Mouse (Mus musculus): ENCODE measurements around the gene Emb. TPM values are rescaled to one million over a fixed set of nuclear protein-coding genes. Genes with fewer than 3 reads are reported as not detected.
A peak's percentile ranks its signal among the peaks of the same experiment; 100 is the strongest.
"Not testable (repeated sequence)": the region's sequence is repeated elsewhere in the genome, so short reads cannot be mapped to it uniquely, and the experiment has no call there.

The Emb gene
- 10 to 100 TPM; 10.2 to 13.8 (median 12.2) TPM for total RNA-seq (2022)

DNA sequence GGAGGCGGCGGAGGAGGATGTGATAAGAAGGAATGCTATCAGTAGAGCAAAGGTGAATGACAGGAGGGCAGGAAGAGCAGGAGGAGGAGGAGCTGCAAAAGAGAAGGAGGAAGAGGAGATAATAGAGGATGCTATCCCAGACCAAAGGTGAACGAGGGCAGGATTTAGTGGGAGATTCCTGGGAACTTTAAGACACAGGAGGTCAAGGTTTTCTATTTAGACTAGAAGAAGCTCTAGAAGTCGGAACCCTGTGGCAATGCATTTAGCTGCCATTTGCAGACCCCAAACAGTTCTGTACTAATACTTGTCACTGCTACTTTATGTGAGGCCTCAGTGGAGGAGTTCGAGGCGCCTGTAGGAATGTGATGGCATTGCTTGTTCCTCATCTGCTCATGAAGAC, at the start of gene Emb:
Gene Emb (plus strand): TSS at position 301 of the 400 bp plus-strand sequence.
- DNase-seq (ENCODE audit: low spot score in 2 of 2) = no peak

DNA sequence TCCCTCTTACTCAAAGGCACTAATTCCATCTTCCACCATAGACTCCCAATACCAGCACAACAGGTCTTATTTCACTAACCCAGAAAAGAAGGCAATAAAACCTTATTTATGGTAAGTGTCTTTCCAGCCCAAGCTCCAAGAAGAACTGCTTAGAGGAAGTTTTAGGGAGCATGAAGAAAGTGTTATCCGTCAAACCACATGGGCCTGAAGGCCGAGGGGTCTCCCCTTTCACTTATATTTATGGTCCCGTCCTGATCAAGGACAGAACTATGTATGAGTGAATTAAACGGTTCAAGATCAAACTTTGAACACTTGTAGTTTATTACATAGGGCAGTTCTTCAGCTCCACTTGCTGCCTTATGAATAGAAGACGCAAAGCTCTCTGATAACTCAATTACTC, 44.4 kb upstream of the Emb start:
- DNase-seq (ENCODE audit: low spot score in 2 of 2) = no peak

DNA sequence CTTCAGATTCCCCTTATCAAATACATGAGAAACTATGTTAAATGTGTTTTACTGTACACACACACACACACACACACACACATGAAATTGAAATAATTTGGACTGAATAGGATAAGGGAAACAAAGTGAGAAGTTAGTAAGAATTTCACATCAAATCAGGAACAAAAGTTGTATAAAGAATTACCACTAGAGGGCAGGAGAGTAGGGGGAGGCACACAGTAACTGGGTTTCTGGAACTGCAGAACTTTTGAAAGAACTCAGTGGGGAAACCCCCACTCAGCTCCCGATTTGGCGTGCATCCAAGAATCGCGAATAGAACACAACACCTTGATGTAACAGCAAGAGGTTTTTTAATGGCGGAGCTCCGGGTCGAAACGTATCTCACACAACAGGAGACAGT, 43.3 kb upstream of the Emb start:
- DNase-seq (ENCODE audit: low spot score in 2 of 2) = no peak

DNA sequence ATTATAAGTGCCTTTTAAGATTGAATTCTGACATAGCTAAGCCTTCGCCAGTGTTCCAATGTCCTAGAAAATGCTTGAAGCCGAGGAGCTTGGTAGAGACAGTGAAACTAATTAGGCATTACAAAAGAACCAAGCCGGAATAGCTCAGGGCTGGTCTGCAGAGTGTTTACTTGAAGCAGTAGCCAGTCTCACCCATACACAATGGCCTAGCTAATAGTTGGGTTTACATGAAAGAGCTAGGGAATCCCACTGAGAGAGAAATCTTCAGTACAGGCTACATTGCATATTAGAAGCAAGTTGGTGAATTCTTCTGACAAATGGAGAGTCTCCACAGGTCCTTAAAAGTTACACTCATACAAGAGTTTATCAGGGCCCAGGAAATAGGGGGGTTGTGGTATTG, 27.4 kb upstream of the Emb start:
- not testable (repeated sequence) for DNase-seq (ENCODE audit: low spot score in 2 of 2)

DNA sequence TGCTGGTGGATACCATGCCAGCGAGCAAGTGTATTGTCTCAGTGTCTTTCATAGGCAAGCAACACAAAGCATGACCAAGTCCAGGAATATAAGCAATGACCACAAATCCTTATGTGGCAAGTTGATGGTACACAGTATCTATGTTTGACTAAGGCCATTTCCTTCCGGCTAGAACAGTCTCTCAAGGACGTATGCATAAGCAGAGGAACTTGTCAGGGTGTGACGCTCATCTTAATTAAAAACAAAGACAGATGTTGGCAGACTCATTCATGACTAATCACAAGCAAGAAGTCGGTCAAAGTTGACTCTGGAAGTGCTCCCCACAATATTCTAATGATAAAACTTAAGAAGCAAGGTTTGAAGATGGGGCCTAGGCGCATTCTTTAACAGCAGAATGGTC, 25.0 kb upstream of the Emb start:
- no peak for DNase-seq (ENCODE audit: low spot score in 2 of 2)

DNA sequence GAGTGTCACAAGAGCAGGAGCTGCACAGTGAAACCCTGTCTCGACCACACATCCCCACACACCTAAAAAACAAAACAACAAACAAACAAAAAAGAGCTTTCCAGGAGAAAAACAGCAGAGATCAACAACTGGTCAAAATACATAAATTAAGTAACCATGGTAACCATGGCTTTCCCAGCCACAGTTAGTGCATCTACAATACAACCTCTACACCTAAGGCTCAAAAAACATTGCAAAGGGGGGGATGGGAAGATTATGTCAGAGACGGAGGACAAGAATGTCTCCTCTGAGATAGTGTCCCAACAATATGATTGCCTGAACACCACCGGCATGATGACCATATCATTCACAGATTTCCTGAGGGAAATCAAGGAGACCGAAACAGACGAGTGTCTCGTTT, 23.0 kb upstream of the Emb start:
- DNase-seq (ENCODE audit: low spot score in 2 of 2) = no peak

DNA sequence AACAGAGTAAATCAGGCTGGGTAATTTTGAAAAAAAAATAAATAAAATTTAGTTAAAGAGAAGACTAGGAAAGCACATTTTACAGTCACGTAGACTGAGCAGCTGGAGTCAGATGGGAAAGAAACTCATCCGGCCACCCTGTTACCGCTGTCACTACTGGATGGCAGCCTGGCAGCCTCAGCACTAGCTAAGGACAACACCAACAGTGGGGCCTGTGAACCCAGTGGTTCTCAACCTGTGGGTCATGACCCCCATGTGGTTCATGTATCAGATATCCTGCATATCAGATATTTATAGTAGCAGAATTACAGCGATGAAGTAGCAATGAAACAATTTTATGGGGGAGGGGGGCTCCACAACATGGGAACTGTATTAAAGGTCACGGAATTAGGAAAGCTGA, 16.2 kb upstream of the Emb start:
- DNase-seq (ENCODE audit: low spot score in 2 of 2) = peak in 1 of 2 experiments; percentile 10

DNA sequence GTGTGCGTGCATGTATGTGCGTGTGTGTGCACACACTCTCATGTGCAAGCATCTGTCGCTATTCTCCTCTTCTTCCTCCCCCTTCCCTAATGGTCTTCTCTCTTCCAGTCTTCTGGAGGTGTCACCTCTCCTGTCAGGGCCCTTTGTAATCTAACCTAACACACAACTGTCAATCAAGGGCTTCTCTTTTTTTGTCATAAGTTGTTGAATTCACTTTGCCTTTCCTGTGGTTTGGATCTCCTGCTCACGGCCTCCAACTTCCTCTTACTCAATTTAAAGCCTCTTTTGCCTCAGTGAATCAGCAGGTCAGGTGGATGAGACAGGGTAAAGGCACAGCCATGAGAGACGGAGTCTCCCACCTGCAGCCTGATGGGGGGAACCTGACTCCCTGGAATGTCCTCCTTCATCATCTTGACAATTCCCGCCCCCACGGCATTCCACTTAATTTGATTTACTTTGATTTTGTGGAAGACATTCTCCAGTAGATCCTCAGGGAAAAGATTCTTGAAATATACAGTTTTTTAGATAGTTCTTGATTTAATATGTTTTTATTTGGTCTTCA, 14.8 kb upstream of the Emb start:
- no peak for DNase-seq (ENCODE audit: low spot score in 2 of 2)

DNA sequence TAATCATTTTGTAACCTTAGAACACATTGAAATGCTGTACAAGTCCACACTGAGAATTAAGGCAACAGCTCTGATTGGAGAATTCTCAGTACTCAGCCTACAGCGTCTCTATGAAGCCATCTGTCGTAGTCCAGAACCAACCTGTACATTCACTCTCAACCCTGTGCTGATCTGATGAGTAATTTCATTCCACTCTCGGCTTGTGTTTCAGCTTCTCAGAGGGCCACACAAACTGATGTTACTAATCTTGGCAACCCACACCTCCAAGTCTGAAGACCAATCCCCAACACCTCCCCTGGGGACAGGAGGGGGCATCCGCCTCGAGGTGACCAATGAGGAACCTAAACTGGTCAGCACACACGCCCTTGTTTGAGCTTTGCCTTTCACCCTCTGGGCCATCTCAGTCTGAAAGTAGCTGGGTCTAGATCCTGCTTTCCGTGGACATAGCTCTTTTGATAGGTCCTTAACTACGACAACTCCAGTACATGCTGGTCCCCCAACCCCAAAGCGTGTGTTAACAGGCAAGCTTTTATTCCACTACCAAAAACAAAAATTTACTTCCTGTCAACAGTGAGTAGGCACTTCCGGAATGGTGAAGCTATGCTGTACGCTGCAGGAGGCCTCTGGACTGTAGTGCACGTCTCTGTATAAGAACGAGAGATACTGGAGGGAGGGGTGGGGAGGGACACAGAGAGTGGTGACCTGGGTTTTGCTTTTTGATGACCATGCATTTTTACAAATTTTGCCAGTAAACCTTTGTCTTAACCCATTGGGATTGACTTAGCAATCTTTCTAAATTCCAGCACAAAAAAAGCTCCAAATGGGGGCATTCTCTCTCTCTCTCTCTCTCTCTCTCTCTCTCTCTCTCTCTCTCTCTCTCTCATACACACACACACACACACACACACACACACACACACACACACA, 12.5 kb upstream of the Emb start:
- no peak for DNase-seq (ENCODE audit: low spot score in 2 of 2)

DNA sequence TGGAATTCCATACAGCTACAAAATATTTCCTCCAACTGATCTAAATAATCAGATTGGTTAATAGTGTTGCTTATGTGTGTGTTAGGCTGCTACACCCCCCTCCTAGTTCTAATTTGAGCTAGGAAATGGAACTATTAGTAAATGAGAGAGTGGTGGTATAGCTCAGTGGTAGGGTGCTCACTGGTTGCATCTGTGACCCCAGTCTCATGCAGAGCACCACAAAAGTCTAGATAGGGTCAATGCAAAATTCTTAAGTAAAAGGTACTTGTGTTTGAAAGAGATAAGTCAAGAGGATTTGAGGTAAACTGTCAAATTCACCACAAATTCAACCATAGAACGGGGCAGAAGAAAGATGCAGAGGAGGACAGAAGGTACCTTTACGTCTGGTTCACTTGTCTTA, 10.7 kb upstream of the Emb start:
- no peak for DNase-seq (ENCODE audit: low spot score in 2 of 2)

DNA sequence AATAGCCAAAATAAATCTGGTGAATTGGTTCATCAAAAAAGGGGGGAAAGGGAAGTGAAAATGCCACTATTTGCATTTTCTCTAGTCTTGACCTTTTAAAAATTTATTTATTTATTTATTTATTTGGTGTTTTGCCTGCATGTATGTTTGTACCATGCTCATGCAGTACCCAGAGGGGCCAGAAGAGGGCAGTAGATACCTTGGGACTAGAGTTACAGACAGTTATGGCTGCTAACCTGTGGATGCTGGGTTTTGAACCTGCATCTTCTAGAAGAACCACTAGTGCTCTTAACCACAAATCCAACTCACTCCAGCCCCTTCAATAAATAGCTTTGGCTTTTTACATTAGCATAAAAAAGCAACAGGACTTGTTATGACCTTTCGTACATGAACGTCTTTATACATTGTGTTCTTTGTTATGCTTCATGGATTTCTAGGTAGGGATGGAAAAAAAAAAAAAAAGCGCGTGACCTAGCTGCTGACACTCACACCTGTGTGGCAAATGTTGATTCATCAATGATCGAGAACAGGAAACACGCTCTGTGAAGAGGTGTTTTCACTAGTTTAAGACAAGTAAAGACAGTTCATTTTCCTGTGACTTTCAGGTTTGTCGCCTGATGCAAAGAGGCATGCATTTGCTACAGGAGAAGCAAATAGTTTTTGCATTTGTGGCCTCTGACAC, 9.8 kb upstream of the Emb start:
- peak; percentile 57 to 62 for DNase-seq (ENCODE audit: low spot score in 2 of 2)

DNA sequence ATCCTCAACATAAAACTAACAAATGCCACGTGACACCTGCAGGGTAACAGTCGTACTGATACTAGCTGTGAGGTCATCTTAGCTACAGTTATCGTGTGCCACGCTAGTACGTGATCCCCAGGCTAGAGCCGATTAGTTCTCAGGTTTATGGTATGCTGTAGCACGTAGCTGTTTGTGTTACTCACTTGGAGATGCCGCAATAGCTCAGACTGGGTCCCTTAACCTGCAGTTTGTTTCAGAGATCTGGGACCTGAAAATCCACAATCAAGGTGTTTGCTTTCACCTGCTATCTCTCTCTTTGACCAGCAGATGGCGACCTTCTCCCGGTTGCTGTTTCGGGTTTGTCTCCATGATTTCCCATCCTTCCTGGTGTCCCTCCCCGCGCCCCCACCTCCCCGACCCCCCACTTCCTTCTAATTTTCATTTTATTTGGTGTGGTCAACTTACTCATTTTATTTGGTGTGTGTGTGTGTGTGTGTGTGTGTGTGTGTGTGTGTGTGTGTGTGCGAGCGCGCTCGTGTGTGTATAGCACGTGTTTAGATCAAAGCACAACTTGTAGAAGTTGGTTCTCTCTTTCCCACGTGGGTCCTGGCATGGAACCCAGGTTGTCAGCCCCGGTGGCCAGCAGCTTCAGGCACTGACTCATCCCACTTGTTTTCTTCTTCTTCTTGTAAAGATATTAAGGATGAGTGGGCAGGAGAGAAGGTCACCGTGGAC, 5.4 kb upstream of the Emb start:
- no peak for DNase-seq (ENCODE audit: low spot score in 2 of 2)

DNA sequence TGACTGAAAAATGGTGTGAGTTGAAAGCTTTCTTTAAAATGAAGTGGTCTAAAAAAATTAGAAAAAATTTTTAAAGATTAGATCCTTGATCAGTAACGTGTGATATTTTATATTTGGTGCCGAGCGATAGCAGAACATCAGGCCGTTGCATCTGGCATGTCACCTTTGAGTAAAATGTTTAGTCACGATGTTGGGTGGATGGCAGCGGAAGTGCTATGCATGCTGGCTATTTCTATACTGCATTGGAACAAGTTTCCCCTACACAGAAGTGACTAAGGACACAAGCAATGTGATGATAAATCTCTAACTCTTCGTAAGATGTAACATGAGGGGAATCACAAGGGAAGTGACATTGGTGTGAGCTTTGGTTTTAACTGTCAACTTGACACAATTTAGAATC, 3.7 kb upstream of the Emb start:
- DNase-seq (ENCODE audit: low spot score in 2 of 2) = no peak

DNA sequence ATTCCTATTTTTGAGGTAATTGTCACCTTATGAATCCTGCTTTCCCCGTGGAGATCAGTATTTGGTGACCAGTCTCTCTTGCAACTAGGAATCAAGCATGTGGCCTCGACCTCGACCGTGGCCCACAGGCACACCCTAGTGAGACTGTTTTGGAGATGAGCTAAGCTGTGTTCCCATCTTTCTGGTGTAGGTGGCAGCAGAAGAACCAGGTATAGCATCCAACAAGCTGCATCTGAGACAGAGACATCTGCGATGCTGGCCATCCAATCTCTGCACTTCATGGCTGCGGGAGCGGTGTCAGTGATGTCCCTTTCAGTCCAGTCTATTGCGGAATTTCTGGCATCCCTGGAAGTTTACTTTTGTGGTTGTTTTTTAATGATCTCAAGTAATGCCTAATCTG, 2.3 kb upstream of the Emb start:
- no peak for DNase-seq (ENCODE audit: low spot score in 2 of 2)

DNA sequence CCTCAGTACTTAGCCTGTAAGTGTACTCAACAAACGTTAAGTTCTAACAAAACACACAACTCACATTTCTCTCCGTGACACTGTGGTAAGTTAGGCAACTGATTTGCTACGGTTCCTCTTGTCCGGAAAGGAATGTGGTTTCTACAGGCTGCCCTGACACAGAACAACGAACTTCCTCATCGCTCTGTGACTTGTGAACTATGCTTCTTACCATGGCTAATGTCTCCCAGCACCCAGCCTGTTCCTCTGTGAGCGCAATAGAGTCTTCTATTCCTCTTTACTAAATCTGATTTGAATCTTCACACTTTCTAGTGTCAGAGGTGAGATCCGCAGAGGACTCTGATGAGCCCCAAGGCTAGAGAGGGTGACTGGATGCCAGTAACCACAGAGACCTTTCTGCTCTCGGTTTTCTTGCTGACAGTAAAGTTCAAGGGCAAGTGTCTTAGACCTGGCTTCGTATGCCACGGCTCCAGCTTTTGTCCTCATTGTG, 3.1 kb downstream of the Emb start:
- no peak for DNase-seq (ENCODE audit: low spot score in 2 of 2)

DNA sequence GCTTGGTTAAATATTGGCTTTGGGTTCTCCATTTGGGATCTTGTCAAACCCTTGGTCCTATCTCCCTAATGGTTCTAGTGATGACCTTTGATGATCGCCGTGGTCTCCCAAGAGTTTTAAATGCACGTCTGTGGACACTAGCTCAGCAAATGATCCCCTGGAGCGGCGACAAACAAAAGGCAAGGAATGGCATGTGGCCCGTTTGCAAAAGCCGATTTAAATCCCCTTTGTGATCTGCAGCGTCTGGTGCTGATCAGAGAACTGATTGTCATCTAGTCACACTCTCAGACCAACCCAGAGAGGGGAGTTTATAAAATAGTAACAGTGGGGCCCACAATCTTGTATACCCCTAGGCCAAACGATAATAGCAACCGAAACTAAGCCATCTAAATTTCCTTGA, 7.1 kb downstream of the Emb start:
- DNase-seq (ENCODE audit: low spot score in 2 of 2) = no peak

DNA sequence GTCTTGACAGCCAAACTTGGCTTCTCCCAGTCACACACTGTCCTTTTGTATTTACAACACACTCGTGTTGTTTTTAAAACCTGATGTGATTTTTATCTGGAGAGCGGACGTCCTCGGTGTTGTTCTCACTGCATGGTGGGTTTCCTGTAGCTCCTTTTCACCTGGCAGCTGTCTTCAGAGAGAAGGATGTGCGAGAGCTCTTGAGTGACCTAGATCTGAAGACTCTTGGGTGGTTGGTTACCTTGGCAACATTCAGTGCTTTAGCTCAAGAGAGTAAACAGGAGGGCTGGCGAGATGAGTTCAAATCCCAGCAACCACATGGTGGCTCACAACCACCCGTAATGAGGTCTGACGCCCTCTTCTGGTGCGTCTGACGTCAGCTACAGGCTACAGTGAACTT, 7.8 kb downstream of the Emb start:
- DNase-seq (ENCODE audit: low spot score in 2 of 2) = no peak

DNA sequence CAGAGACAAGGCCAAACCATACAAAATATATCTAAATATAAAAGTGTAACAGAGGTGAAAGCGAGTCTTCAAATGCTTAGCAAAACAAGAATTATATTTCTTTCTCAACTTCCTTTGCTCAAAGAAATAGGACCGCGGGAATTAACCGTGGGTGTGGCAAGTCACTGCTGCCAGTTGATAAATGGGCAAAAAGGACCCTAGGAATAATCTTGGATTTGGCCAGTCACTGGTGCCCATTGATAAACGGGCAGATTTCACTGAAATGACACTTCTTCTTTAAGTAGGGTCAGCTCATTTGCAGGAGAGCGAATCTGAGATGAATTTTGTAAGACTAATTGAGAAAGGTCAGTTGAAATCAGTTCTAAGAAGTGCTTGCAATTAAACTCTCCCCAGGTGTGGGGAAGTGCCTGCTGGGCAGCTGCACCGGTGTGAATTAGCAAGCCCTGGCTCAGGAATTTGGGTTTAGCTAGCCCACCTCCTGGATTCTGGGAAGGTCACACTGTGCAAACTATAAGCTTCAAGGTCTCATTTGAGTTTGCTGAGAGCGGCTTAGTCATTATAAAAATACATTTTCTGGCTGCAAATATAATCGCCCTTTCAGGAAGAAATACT, 8.5 kb downstream of the Emb start:
- DNase-seq (ENCODE audit: low spot score in 2 of 2) = no peak

DNA sequence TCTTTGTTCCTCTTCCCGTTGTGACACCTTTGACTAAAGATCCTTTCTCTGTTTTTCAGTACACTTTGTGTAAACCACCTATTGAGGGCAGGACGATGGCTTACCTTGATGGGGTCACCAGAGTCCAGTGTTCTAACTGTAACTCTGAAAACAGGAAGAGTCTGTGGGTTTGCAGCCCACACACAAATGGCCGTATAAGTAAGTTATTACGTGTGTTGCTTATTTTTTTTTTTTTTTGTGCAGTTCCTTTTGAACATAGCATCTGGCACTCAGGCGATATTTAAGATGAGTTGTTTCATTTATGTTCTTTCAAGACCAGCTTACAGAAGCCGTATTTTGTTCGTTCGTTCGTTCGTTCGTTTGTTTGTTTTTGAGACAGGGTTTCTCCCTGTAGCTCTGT, 9.3 kb downstream of the Emb start:
- no peak for DNase-seq (ENCODE audit: low spot score in 2 of 2)

DNA sequence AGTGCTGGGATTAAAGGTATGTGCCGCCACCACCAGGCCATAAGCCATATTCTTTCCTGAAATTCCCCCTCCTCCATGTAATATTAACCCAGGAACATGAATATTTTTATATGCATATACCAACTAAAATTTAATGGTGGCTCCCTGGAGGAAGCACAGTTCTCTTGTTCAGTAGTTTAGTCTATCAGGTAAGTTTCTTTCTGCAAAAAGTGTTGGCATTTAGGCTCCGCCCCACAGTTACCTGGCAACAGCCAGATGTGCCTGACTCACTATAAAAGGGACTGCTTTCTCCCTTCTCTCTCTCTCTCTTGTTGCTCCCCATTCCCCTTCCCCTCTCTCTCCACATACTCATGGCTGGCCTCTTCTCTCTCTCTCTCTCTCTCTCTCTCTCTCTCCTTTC, 9.8 kb downstream of the Emb start:
- DNase-seq (ENCODE audit: low spot score in 2 of 2) = no peak

DNA sequence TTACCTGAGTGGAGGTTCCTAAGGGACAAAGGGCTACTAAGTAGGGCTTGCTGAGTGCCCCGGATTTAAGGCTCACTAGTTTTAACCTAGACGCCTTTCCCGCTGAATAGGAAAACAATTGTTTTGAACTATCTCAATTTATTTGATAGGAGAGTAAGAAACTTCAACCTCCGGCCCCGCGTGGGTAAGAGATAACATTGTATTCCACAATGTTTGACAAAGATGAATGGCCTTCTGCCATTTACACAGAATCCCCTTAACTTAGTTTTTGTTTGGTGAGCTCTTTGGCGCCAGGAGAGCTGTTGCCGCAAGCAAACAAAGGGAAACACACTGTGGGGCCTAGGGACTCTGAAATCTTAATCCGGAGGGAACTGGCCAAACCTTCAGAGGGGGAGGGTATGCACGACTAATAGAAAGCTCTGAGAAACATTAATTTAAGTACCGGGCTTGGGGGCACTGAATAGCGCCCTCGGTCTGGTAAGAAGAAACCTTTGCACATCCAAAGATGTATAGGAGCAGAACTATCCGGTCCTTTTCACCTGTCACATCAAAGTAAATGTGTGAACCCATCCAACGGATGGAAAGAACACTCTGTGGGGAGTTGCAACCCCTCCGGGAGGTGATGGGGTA, 11.7 kb downstream of the Emb start:
- no peak for DNase-seq (ENCODE audit: low spot score in 2 of 2)

Data from gastrocnemius, adult 8-10 months (tissue).